Comparison of ENCODE assay signal across 8 mouse cellular contexts in the genomic region with DNA sequence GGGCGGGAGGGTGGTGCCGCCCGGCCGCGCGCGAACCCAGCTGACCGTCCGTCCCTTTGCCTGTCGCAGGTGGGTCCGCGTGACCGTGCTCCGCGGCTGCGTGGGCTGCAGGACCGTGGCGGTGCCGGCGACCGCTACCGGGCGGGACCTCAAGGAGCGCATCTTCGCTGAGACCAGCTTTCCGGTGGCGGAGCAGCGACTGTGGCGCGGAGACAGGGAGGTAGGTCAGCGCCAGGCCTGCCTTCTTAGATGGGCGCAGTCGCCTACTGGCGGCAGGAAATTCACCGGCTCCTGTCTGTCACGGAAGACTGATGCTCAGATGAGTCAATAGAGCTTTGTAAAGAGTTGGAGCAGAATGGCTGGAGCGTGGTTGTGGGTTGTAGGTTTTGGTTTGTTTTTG. TPM values are rescaled to one million over a fixed set of nuclear protein-coding genes. Genes with fewer than 3 reads are reported as not detected.
DNase-seq lines count a peak whose midpoint lies in the region; ATAC-seq and TF ChIP-seq lines count a peak whose summit lies in the region.

No protein-coding gene starts in this region.

- no peaks in the 10 kb centered on the region for H3K27me3 ChIP-seq in embryonic facial prominence, embryonic 14.5 days (replicated peaks; ENCODE audit: control insufficient read depth, insufficient read depth, low read length)
- peaks cover 9% of the 10 kb centered on the region for H3K27me3 ChIP-seq in hindbrain, embryonic 13.5 days
- 0 out of 2 replicates have a peak, but pooled peaks cover 4% of the 10 kb centered on the region for H3K27me3 ChIP-seq in limb, embryonic 15.5 days
- no peaks in the 10 kb centered on the region for H3K27me3 ChIP-seq in midbrain, embryonic 14.5 days (ENCODE audit: control insufficient read depth, insufficient read depth, low read length)
- no peaks in the 10 kb centered on the region for H3K27me3 ChIP-seq in stomach, postnatal 0 days (ENCODE audit: control insufficient read depth, insufficient read depth, low read length)

- no peak for TF ChIP-seq EP300 in stomach, postnatal 0 days (optimal IDR thresholded peaks at IDR 0.05)

- peak overlapping the region; percentile 74 for H3K9ac ChIP-seq in embryonic facial prominence, embryonic 14.5 days (ENCODE audit: low read depth, low read length)
- H3K9ac ChIP-seq in hindbrain, embryonic 13.5 days, result peak overlapping the region; percentile 93
- H3K9ac ChIP-seq in limb, embryonic 15.5 days, result peak overlapping the region; percentile 55
- peak overlapping the region; percentile 91 for H3K9ac ChIP-seq in midbrain, embryonic 14.5 days (replicated peaks; ENCODE audit: low read length)
- H3K9ac ChIP-seq in stomach, postnatal 0 days (ENCODE audit: low read length), result peak overlapping the region; percentile 74

- H3K9me3 ChIP-seq in embryonic facial prominence, embryonic 14.5 days (ENCODE audit: control insufficient read depth, low read length), result no peaks in the 10 kb centered on the region
- H3K9me3 ChIP-seq in hindbrain, embryonic 13.5 days, result no peaks in the 10 kb centered on the region
- no peaks in the 10 kb centered on the region for H3K9me3 ChIP-seq in limb, embryonic 15.5 days
- H3K9me3 ChIP-seq in midbrain, embryonic 14.5 days (ENCODE audit: control insufficient read depth, low read length), result no peaks in the 10 kb centered on the region
- no peaks in the 10 kb centered on the region for H3K9me3 ChIP-seq in stomach, postnatal 0 days (ENCODE audit: control insufficient read depth, low read length)

- peak; percentile 54 for TF ChIP-seq CTCF in stomach, postnatal 0 days (IDR thresholded peaks at IDR 0.05; ENCODE audit: low read depth)

- 0% methylated on average over 27 of the region's 37 CpGs for WGBS in embryonic facial prominence, embryonic 14.5 days
- 0% methylated on average over 28 of the region's 37 CpGs for WGBS in hindbrain, embryonic 13.5 days
- WGBS in limb, embryonic 15.5 days, result under 1% methylated on average over 37 of the region's 37 CpGs
- under 1% methylated on average over 37 of the region's 37 CpGs for WGBS in midbrain, embryonic 14.5 days
- WGBS in stomach, postnatal 0 days, result 0% methylated on average over 36 of the region's 37 CpGs

- peak; percentile 44 for DNase-seq in heart, adult 8-10 months (ENCODE audit: low spot score)
- DNase-seq in heart, postnatal 25 days (ENCODE audit: low spot score), result no peak
- peak; percentile 38 for DNase-seq in WW6 (ENCODE audit: low read depth, low spot score)
- DNase-seq in embryonic facial prominence, embryonic 14.5 days (ENCODE audit: low spot score), result peak; percentile 77
- DNase-seq in midbrain, embryonic 14.5 days, result peak; percentile 84
- DNase-seq in stomach, postnatal 0 days (ENCODE audit: low spot score), result no peak

- H3K36me3 ChIP-seq in embryonic facial prominence, embryonic 14.5 days (ENCODE audit: control insufficient read depth, insufficient read depth, low read length), result no peaks in the 10 kb centered on the region; the same call in 1 of the 2 replicates
- no peaks in the 10 kb centered on the region for H3K36me3 ChIP-seq in hindbrain, embryonic 13.5 days
- no peaks in the 10 kb centered on the region for H3K36me3 ChIP-seq in limb, embryonic 15.5 days
- no peaks in the 10 kb centered on the region for H3K36me3 ChIP-seq in midbrain, embryonic 14.5 days (ENCODE audit: control insufficient read depth, insufficient read depth, low read length)
- no peaks in the 10 kb centered on the region for H3K36me3 ChIP-seq in stomach, postnatal 0 days (ENCODE audit: control insufficient read depth, insufficient read depth, low read length)

- H3K4me2 ChIP-seq in embryonic facial prominence, embryonic 14.5 days (ENCODE audit: low read depth, low read length), result peak overlapping the region; percentile 83
- peak overlapping the region; percentile 59 for H3K4me2 ChIP-seq in hindbrain, embryonic 13.5 days
- peak overlapping the region; percentile 89 for H3K4me2 ChIP-seq in limb, embryonic 15.5 days
- H3K4me2 ChIP-seq in midbrain, embryonic 14.5 days (ENCODE audit: low read length), result peak overlapping the region; percentile 66
- H3K4me2 ChIP-seq in stomach, postnatal 0 days (replicated peaks; ENCODE audit: low read depth), result peak overlapping the region; percentile 83

- intact Hi-C loops in heart, postnatal 25 days (cut with DNase I), result loop anchor here (5.0 to 10.0 kb wide), 2 partner anchors 36 to 272 kb away; a partner anchor contains a TSS

- ATAC-seq in embryonic facial prominence, embryonic 14.5 days (ENCODE audit: low read depth), result peak; percentile 35
- ATAC-seq in hindbrain, embryonic 13.5 days (ENCODE audit: low FRiP score), result peak; percentile 67
- no peak for ATAC-seq in limb, embryonic 15.5 days (ENCODE audit: insufficient number of reproducible peaks, low FRiP score, low TSS enrichment, low read depth)
- peak; percentile 33; the same call in 1 of the 2 replicates for ATAC-seq in midbrain, embryonic 14.5 days (ENCODE audit: low FRiP score, low TSS enrichment)
- peak; percentile 22 for ATAC-seq in stomach, postnatal 0 days (ENCODE audit: low FRiP score, low TSS enrichment)

- H3K4me1 ChIP-seq in embryonic facial prominence, embryonic 14.5 days (ENCODE audit: control insufficient read depth, insufficient read depth, low read length), result peaks cover 7% of the 10 kb centered on the region; the same call in 1 of the 2 replicates
- H3K4me1 ChIP-seq in hindbrain, embryonic 13.5 days (replicated peaks), result peaks cover 30% of the 10 kb centered on the region
- H3K4me1 ChIP-seq in limb, embryonic 15.5 days, result peaks cover 10% of the 10 kb centered on the region; the same call in 1 of the 2 replicates
- H3K4me1 ChIP-seq in midbrain, embryonic 14.5 days (ENCODE audit: control insufficient read depth, insufficient read depth, low read length), result peaks cover 13% of the 10 kb centered on the region
- no peaks in the 10 kb centered on the region for H3K4me1 ChIP-seq in stomach, postnatal 0 days (replicated peaks; ENCODE audit: control insufficient read depth, insufficient read depth)

- H3K4me3 ChIP-seq in embryonic facial prominence, embryonic 14.5 days (ENCODE audit: low read depth, low read length), result peak overlapping the region; percentile 67
- peak overlapping the region; percentile 88 for H3K4me3 ChIP-seq in hindbrain, embryonic 13.5 days
- H3K4me3 ChIP-seq in limb, embryonic 15.5 days, result peak overlapping the region; percentile 80
- peak overlapping the region; percentile 85 for H3K4me3 ChIP-seq in midbrain, embryonic 14.5 days (replicated peaks; ENCODE audit: low read depth, low read length)
- peak overlapping the region; percentile 66 for H3K4me3 ChIP-seq in stomach, postnatal 0 days (ENCODE audit: low read depth, low read length)

- H3K27ac ChIP-seq in embryonic facial prominence, embryonic 14.5 days (replicated peaks; ENCODE audit: low read depth, low read length), result peak overlapping the region; percentile 84
- peak overlapping the region; percentile 96 for H3K27ac ChIP-seq in hindbrain, embryonic 13.5 days
- H3K27ac ChIP-seq in limb, embryonic 15.5 days, result peak overlapping the region; percentile 87
- peak overlapping the region; percentile 91 for H3K27ac ChIP-seq in midbrain, embryonic 14.5 days (replicated peaks; ENCODE audit: low read depth, low read length)
- H3K27ac ChIP-seq in stomach, postnatal 0 days (replicated peaks), result peak overlapping the region; percentile 88

RNA-seq across cellular contexts. Expression of a gene that starts 35.0 kb away (rescaled TPM):
- total RNA-seq in heart, adult 8-10 months (2022), result 10 to 100 TPM; 21.1 to 33.7 (median 25.7) TPM
- 10 to 100 TPM; 32.1 to 32.9 TPM for total RNA-seq in heart, postnatal 25 days (2021)
- 5.0 and 5.2 TPM in 2 replicates for polyA plus RNA-seq in embryonic facial prominence, embryonic 14.5 days (2014; fragmentation: Nextera tagmentation; extraction: Ambion mirVana)
- polyA plus RNA-seq in hindbrain, embryonic 13.5 days (2015; fragmentation: Nextera tagmentation; extraction: Ambion mirVana), result 7.9 and 8.1 TPM in 2 replicates
- 2.4 and 2.5 TPM in 2 replicates for polyA plus RNA-seq in limb, embryonic 15.5 days (2015; fragmentation: Nextera tagmentation; extraction: Ambion mirVana)
- 12.5 and 16.3 TPM in 2 replicates for polyA plus RNA-seq in midbrain, embryonic 14.5 days (2014; fragmentation: Nextera tagmentation; extraction: Ambion mirVana)
- polyA plus RNA-seq in stomach, postnatal 0 days (2015; fragmentation: Nextera tagmentation; extraction: Ambion mirVana), result 0.65 and 0.95 TPM in 2 replicates

Comparison
In these comparisons a context has a peak if more than half of its experiments do, and no peak if none do; other contexts are left out.
1. DNase-seq: peak in heart, adult 8-10 months (single experiment), WW6 (single experiment), embryonic facial prominence, embryonic 14.5 days (single experiment) and midbrain, embryonic 14.5 days (single experiment); none in heart, postnatal 25 days (single experiment) and stomach, postnatal 0 days (single experiment).
2. Peak in every context shown above with its lines, with median percentiles within 50 percentile points of each other: H3K27ac ChIP-seq, H3K4me2 ChIP-seq, H3K4me3 ChIP-seq and H3K9ac ChIP-seq.